Mouse (Mus musculus) cerebral cortex, adult 2 months (tissue): ENCODE data around the gene Chrna3.

Experiments used
- WGBS: fragments of 180-500 bp; shearing (Covaris S2); methylation state at CpG from one replicate; pipeline ENCODE4 v1.1.7; 2018; 5-methylcytosine and 5-hydroxymethylcytosine counted together

Chrna3 gene

GRCm38 (mm10) chr9:54995645-54996044 lies 30.7 kb downstream of the Chrna3 start:
- WGBS: 91% methylated on average over 3 of the region's 3 CpGs

- WGBS: 66% methylated on average over 3 of the region's 3 CpGs
These were observed 32.0 kb downstream of the Chrna3 start for GRCm38 (mm10) chr9:54994381-54994780.

- WGBS: 86% methylated on average over 3 of the region's 3 CpGs
These were observed 36.0 kb downstream of the Chrna3 start for GRCm38 (mm10) chr9:54990362-54990761.

GRCm38 (mm10) chr9:54982401-54982800 lies 44.0 kb downstream of the Chrna3 start:
- 36% methylated on average over 7 of the region's 7 CpGs for WGBS

- 1% methylated on average over 85 of the region's 85 CpGs for WGBS
These were observed 44.8 kb downstream of the Chrna3 start for GRCm38 (mm10) chr9:54981291-54982191.

GRCm38 (mm10) chr9:54980674-54981073 lies 45.7 kb downstream of the Chrna3 start, which contains the start of gene Chrna5:
Chrna5 (plus strand) TSS chr9:54980880.
- 49% methylated on average over 8 of the region's 8 CpGs for WGBS

- WGBS: 50% methylated on average over 8 of the region's 8 CpGs
These were observed 56.3 kb downstream of the Chrna3 start for GRCm38 (mm10) chr9:54969972-54970637.

- WGBS: 56% methylated on average over 4 of the region's 4 CpGs
These were observed 65.3 kb downstream of the Chrna3 start for GRCm38 (mm10) chr9:54961059-54961458.
